Mouse (Mus musculus) kidney, postnatal 4 days (tissue): ENCODE results near the gene Golph3l.
"Not testable (repeated sequence)": the region's sequence is repeated elsewhere in the genome, so short reads cannot be mapped to it uniquely, and the experiment has no call there.

Source experiments
- DNase-seq, 2 experiments: peaks; one replicate each; pipeline ENCODE4 v3.0.0; 2021; ENCODE audit warnings: mixed read lengths in 2 of 2

Golph3l gene

DNA sequence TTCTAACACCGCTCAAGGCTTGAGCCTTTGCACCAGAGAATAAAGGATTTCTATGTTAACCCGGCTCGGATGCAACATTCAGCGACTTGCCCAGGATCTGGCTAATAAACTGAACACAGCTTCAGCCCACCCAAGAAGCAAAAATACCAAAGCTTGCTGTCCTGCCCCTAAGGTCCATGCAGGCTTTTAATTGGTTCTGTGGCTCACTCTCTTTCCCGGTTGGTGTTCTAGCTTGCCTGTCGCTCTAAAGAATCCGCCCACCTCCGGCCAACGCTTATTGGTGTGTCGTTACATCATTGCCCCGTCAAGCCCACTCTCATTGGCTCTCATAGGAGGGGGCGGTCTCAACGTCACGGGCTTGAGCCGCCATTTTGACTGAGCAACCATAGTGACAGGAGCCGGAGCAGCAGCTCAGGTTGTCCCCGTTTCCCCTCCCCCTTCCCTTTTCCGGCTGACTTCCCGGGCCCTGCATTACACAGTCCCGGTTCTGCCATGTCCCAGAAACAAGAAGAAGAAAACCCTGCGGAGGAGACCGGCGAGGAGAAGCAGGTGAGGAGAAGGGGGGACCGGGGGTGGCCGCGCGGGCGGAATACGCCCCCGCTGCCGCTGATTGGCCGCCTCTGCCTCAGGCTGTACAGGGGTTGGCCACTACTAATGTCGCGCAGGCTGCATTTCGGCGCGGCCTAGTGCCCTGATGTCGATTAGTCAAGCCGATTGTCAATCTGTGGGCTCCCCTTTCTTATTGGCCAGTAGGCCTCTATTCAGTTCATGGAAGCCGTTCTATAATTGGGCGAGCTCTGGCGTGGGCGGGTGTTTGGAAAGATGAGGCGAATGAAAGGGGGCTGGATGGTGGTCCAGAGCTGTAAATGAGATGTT is 36.1 kb downstream of the Golph3l start, which contains the start of gene Ensa:
Gene Ensa (plus strand): TSS at position 366 of the 876 bp plus-strand sequence.
- DNase-seq = peak; percentile 96 to 98

DNA sequence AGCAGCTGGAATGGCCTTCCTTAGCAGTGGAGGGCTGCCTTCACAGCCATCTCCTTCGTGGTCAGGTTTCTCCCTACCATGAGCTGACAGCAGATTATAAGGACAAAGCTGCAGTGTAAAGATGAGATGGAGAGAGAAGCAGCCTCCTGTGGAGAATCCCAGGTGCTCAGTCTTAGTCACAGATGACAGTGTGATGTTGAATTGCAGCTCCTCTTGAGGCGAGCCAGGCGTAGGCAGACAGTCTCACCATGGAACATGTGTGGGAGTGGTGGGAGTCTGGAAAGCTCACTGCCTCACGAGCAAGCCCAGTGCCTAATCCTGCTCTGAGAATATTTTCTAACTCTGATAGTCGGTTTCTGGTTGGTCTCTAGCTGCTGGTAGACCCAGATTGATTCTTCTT is 39.0 kb downstream of the Golph3l start:
- DNase-seq = no peak

GRCm38 (mm10) chr3:95629755-95630154 is 41.0 kb downstream of the Golph3l start:
- DNase-seq = no peak

- DNase-seq = no peak
Measured at GRCm38 (mm10) chr3:95630856-95631255, 42.1 kb downstream of the Golph3l start.

GRCm38 (mm10) chr3:95631304-95631703 is 42.6 kb downstream of the Golph3l start:
- DNase-seq = no peak

DNA sequence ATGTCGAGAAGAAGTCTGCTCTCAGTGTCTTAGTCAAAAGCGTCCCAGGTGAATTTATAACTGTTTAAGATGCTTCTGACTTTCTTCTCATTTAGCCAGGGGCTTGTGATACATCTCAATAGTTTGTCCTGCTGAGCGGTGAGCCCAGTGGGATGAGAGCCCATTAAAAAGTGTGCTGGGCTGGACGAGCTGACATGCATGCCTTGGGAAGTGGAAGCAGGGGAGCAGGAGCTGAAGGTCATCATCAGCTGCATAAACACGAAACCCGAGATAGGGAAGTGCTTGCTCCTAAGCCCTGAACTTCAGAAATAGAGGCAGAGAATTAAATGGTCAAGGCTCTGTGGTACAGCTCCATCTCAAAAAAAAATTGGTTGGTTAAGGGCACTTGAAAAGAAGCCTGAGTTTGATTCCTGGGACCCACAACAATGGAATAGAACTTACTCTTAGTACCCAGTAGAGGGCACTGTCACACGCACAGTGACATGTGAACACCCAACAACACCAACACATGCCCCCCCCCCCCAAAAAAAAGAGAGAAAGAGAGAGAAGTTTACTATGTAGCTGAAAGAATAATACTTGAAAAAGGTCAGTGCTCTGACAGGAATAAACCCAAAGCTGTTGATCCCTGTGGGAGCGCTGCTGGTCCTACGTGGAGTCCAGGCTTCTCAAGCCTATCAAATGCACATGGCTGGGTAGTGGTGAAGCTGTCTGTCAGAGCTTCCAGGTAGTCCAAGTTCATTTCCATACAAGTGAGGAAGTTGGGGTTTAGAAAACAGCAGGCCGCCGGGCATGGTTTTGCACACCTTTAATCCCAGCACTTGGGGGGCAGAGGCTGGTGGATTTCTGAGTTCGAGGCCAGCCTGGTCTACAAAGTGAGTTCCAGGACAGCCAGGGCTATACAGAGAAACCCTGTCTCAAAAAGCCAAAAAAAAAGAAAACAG is 44.2 kb downstream of the Golph3l start:
- no peak for DNase-seq

DNA sequence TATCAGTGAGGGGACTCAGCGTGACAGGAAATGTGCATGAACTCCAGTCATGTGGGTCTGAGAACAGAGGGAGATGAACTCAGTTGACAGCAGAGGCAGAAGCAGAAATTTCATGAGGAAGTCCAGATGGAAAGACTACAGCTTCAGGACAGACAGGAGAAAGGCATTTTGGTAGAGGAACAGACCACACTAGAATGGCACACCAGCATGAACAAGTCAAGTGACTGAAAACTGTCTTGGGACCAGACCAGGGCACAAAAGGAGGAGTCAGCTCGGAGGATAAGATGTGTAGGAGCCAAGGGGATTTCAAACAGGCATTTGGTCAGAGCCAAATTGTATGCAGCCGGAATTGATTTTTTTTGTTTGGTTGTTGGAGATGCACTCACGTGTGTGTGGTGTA is 46.9 kb downstream of the Golph3l start:
- DNase-seq = peak in 1 of 2 experiments; percentile 36

- DNase-seq = no peak
Measured at GRCm38 (mm10) chr3:95636072-95636471, 47.3 kb downstream of the Golph3l start.

DNA sequence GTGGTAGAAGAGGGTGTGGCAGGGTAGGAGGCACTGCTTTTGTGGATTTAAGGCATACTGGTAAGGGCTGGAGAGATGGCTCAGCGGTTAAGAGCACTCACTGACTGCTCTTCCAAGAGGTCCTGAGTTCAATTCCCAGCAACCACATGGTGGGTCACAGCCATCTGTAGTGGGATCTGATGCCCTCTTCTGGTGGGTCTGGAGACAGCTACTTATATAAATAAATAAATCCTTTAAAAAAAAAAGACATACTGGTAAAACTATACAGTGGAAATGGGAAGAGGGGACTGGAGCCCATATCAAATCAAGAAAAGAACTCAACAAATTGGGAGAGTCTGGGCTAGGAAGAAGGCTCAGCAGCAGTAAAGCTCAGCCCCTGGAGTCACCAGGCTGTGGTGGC is 51.0 kb downstream of the Golph3l start:
- no peak for DNase-seq

GRCm38 (mm10) chr3:95643097-95643496 is 54.4 kb downstream of the Golph3l start:
- DNase-seq = no peak

DNA sequence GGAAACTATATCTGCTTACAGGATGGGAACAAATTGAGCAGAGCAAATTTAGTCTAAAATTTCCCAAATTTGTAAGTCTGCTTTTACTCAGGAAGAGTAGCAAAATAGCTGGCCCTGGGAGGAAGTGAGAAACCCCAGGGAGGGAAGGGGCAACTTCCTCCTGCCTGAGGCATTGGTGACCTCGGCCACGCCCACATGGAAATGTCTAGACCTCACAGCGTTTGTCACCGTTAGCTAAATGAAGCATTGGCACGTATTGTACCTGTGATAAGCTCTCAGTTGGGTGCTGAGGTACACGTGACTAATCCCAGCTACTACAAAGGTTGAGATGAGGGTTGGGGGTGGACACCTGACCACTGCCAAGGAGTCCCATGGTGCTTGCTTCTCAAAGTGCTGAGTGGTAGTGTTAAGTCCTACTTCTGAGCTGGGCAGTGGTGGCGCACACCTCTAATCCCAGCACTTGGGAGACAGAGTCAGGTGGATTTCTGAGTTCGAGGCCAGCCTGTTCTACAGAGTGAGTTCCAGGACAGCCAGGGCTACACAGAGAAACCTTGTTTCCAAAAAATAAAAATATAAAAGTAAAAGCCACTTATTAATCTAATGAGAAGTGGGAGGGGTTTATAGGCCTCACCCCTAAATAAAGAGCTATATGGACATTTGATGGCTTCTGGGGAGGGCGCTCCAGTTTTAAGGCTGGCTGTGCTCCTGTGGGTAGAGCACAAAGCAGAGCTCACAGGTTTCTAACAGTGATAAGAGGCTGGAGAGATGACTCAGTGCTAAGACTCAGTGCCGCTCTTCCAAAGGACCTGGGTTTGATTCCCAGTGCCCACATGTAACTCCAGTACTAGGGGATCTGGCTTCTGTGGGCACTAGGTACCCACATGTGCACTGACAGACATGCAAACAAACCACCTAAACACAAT is 56.8 kb downstream of the Golph3l start:
- peak; percentile 43 to 59 for DNase-seq

- DNase-seq = no peak
Measured at GRCm38 (mm10) chr3:95648016-95648415, 59.3 kb downstream of the Golph3l start.

- no peak for DNase-seq
Measured at GRCm38 (mm10) chr3:95650276-95651032, 61.7 kb downstream of the Golph3l start.

- no peak for DNase-seq
Measured at GRCm38 (mm10) chr3:95651033-95651373, 62.3 kb downstream of the Golph3l start.

DNA sequence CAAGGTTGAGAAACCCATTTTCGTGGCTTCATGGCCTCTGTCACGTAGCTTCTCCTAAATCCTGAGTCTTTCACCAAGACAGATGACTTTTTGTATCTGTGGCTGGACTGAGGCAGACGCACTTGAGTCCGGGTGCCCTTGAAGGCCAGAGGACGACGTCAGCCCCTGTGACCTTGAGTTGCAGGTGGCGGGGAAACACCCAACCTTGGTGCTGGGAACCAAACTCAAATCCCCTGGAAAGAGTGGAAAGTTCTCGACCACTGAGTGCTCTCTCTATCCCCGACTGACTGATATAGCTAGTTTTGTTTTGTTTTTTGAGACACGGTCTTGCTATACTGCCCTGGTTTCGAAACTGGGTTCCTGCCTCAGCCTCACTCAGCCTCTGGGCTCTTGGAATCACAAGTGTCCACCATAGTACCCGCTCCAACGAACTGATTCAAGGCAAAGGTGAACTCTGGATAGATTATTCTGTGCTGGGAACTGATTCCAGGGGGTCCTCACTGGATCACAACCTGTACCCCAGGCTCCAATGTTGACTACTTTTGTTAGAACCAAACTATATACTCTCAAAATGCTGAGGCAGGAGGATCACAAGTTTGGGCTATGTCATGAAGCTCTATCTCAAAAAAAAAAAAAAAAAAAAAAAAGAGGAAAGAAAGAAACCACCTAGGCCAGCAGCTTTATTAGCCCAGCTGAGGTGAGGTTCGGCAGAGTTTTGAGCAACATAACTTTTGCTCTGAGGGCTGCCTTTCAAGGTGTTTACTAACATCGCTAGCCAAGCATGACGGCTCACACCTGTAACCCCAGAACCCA is 62.9 kb downstream of the Golph3l start:
- no peak for DNase-seq

DNA sequence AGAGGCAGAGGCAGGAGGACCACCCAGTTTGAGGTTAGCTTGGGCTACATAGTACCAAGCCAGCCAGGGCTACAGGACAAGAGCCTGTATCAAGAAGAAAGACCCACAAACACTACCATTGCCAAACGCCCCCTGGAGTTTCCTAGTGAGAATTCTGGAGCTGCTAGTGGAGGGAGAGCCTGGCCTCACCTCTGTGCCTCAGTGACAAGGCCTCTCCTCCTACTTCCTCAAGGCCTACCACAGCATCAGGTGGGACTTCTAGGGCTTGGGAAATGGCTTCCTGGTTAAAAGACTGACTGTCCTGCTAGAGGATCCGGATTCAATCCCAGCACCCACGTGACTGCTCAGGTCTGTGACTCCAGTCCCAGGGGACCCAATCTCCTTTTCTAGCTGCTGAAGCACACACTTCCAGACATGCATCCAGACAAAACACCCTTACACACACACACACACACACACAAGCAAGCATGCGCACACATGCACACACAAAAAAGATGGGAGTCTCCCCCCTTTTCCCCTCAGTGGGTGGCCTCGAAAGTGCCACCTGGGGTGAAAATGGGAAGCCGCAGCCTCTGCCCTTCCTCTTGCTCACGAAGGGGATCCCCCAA is 63.6 kb downstream of the Golph3l start:
- DNase-seq = no peak

DNA sequence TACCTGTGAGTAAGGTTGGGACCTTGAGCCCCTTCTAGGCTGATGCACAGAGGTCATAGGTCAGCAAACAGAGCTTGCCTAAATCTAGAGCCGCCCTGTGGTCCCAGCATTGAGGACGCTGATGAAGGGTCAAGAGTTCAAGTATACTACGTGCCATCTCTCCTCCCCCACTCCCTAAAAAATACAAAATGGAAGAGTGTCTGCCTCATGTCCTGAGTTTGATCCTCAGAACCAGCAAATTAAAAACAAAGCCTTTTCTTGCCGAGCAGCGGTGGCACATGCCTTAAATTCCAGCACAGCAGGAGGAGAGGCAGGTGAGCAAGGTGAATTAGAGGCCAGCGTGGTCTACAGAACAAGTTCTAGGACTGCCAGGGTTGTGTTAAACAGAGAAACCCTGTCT is 64.1 kb downstream of the Golph3l start:
- no peak for DNase-seq

- no peak for DNase-seq
Measured at GRCm38 (mm10) chr3:95653473-95654034, 64.8 kb downstream of the Golph3l start.

- DNase-seq = not testable (repeated sequence)
Measured at GRCm38 (mm10) chr3:95654371-95654770, 65.6 kb downstream of the Golph3l start.

DNA sequence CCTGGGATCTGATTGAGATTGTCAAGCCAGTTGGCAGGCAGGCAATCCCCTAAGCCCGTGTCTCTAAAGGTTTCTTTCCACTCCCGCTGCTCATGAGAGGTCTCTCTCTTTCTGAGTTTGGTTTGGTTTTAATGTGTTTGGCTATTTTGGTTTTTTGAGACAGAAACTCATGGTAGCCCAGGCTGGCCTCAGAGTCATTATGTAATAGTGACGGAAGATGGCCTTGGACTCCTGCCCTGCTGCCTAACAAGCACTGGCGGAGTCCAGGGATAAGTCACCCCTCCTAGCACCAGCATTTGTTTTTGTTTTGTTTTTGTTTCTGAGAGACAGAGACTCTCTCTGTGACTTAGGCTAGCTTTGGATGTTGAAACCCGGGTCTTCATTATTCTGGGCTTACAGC is 66.7 kb downstream of the Golph3l start:
- no peak for DNase-seq
